Mouse (Mus musculus) CD4-positive, CD25-positive, alpha-beta regulatory T cell, adult 9 weeks (primary cell): ENCODE results near the gene Trpc4. TPM values are rescaled to one million over a fixed set of nuclear protein-coding genes. Genes with fewer than 3 reads are reported as not detected.

Source experiments
- polyA plus RNA-seq: library from polyadenylated mRNA; unstranded; fragments of 100-300 nt; shearing (Covaris generic); gene quantifications from one replicate; pipeline ENCODE4 v1.2.1, GENCODE M21; 2017

Gene Trpc4
- polyA plus RNA-seq, result not detected

GRCm38 (mm10) chr3:54155639-54156315, at the start of gene Trpc4:
TSS of gene Trpc4 (plus strand) at chr3:54156035.

GRCm38 (mm10) chr3:54360897-54361296, 205.1 kb downstream of the Trpc4 start, which contains the start of gene Postn:
TSS of gene Postn (plus strand) at chr3:54361109.

Other genes starting within 250 kb of the Trpc4 start
- gene Postn, start 205.1 kb downstream of the Trpc4 start, polyA plus RNA-seq, result 0.27 TPM